Mouse (Mus musculus) MEL (cell line): ENCODE data around the gene Gm37240.

Experiments
- EP300 ChIP-seq, 2 experiments: IDR thresholded peaks; 2 replicates each; pipeline ENCODE4 v1.6.1; 2011; ENCODE audit warnings: improper control_type of control experiment in 2 of 2, low read length in 2 of 2, low read depth in 1 of 2, mild to moderate bottlenecking in 1 of 2
- JUND ChIP-seq: IDR thresholded peaks from 2 replicates; pipeline ENCODE4 v1.6.1; 2011; ENCODE audit warnings: low read depth, mild to moderate bottlenecking, improper control_type of control experiment, low read length
- MEF2A ChIP-seq: IDR thresholded peaks from 2 replicates; pipeline ENCODE4 v1.6.1; 2014; ENCODE audit warnings: low read depth, mild to moderate bottlenecking, inconsistent platforms, low read length, improper control_type of control experiment; ENCODE audit not compliant: poor library complexity, insufficient replicate concordance, severe bottlenecking; ENCODE audit errors: extremely low read depth
- POLR2A ChIP-seq, 2 experiments: IDR thresholded peaks; 2 replicates each; pipeline ENCODE4 v1.6.1; 2011 to 2012; ENCODE audit warnings: low read length in 2 of 2, mild to moderate bottlenecking in 2 of 2, control low read depth in 1 of 2, improper control_type of control experiment in 1 of 2, low read depth in 1 of 2, moderate library complexity in 1 of 2; ENCODE audit not compliant: control insufficient read depth in 1 of 2, insufficient read depth in 1 of 2, poor library complexity in 1 of 2
- POLR2AphosphoS5 ChIP-seq: IDR thresholded peaks from 2 replicates; pipeline ENCODE4 v1.6.1; 2012; ENCODE audit warnings: low read depth, borderline replicate concordance, mild to moderate bottlenecking, inconsistent platforms, low read length, moderate library complexity, mixed read lengths

DNA sequence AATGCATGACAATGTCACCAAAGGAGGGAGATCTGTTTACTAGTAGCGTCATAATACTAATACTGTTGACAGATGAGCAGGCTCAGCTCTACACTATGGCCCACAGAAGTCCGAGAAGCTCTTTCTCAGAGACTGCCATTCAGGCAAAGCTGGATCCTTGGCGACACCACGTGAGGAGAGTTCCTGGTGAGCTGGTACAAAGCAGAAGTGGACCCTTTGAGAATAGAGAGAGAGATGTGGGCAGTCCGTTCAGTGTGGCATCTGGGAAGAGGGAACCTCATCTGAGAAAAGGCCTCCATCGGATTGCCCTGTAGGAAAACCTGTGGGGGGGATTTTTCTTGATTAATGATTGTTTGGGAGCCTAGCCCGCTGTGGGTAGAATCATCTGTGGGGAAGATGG is 770.3 kb downstream of the Gm37240 start:
- TF ChIP-seq POLR2AphosphoS5 (no peak), POLR2A (IDR thresholded peaks at IDR 0.05; ENCODE audit: control insufficient read depth in 1 of 2, insufficient read depth in 1 of 2, low read depth in 1 of 2, low read length in 2 of 2, poor library complexity in 1 of 2) (no peak), EP300 (IDR thresholded peaks at IDR 0.05; ENCODE audit: low read depth in 1 of 2, low read length in 2 of 2) (no peak), JUND (no peak), MEF2A (no peak)
